In the genomic region with DNA sequence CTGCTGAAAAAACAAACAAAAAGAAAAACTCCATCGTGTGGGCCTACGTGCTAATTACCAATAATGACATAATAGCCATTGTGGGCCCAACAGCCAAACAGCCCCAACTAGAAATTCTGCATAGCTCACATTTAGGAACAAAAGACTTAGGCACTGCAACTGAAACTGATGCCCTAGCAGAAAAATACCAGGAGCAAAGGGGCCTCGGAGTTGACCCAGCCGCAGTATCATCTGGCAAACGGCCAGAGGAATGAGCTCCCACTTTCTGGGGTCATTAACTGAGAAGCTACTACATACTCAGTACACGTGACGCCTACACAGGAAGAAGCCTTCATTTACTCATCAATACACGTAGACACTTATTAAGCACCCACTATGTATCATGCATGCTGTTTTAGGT, we compare ENCODE assay signal across 27 mouse cellular contexts. TPM values are rescaled to one million over a fixed set of nuclear protein-coding genes. Genes with fewer than 3 reads are reported as not detected.
DNase-seq lines count a peak whose midpoint lies in the region; ATAC-seq lines count a peak whose summit lies in the region.
"Had no signal": no experiment of that assay in that cellular context is flagged by ENCODE, and none has a peak within 500 bp of the region (broad histone marks: within the 10 kb centered on the region; RNA-seq: fewer than 3 reads in every experiment).

No protein-coding gene starts in this region.

- H3K9ac ChIP-seq in liver, embryonic 11.5 days (ENCODE audit: low read depth, low read length) = no peak overlapping the region
- no peak overlapping the region for H3K9ac ChIP-seq in embryonic facial prominence, embryonic 15.5 days
- H3K9ac ChIP-seq in liver, embryonic 15.5 days = no peak overlapping the region
- H3K9ac ChIP-seq in hindbrain, embryonic 11.5 days (ENCODE audit: low read depth, low read length) = no peak overlapping the region
- H3K9ac ChIP-seq: embryonic facial prominence, embryonic 12.5 days; forebrain, postnatal 0 days; hindbrain, embryonic 14.5 days; midbrain, embryonic 15.5 days had no signal

- no peaks in the 10 kb centered on the region for H3K9me3 ChIP-seq in erythroblast, embryonic 14.5 days (ENCODE audit: control insufficient read depth, low read length)
- no peaks in the 10 kb centered on the region for H3K9me3 ChIP-seq in liver, embryonic 11.5 days (ENCODE audit: control insufficient read depth, low read length)
- no peaks in the 10 kb centered on the region for H3K9me3 ChIP-seq in embryonic facial prominence, embryonic 15.5 days (replicated peaks)
- H3K9me3 ChIP-seq in liver, embryonic 15.5 days (replicated peaks) = no peaks in the 10 kb centered on the region
- no peaks in the 10 kb centered on the region for H3K9me3 ChIP-seq in hindbrain, embryonic 11.5 days (ENCODE audit: control insufficient read depth, low read length)
- H3K9me3 ChIP-seq: embryonic facial prominence, embryonic 12.5 days; forebrain, embryonic 10.5 days; midbrain, embryonic 15.5 days had no signal

- 86% methylated on average over 8 of the region's 8 CpGs for WGBS in liver, embryonic 11.5 days
- 51% methylated on average over 8 of the region's 8 CpGs for WGBS in embryonic facial prominence, embryonic 15.5 days
- 87% methylated on average over 8 of the region's 8 CpGs for whole genome bisulfite sequencing in liver, embryonic 15.5 days (ENCODE audit: insufficient replicate concordance)
- 79% methylated on average over 8 of the region's 8 CpGs for WGBS in hindbrain, embryonic 11.5 days

- no peak overlapping the region for H3K4me2 ChIP-seq in liver, embryonic 11.5 days
- H3K4me2 ChIP-seq in embryonic facial prominence, embryonic 15.5 days (replicated peaks) = no peak overlapping the region
- H3K4me2 ChIP-seq in liver, embryonic 15.5 days = peak overlapping the region; percentile 60
- no peak overlapping the region for H3K4me2 ChIP-seq in hindbrain, embryonic 11.5 days (replicated peaks; ENCODE audit: low read depth, low read length)
- H3K4me2 ChIP-seq: embryonic facial prominence, embryonic 12.5 days; hindbrain, embryonic 14.5 days; midbrain, embryonic 15.5 days had no signal

- ATAC-seq in erythroblast, adult 5-6 weeks (replicated peaks; ENCODE audit: low FRiP score, poor library complexity, severe bottlenecking) = no peak
- no peak for ATAC-seq in liver, embryonic 11.5 days (replicated peaks; ENCODE audit: low FRiP score)
- no peak for ATAC-seq in embryonic facial prominence, embryonic 15.5 days (ENCODE audit: insufficient number of reproducible peaks, low FRiP score, low TSS enrichment, low read depth)
- ATAC-seq in liver, embryonic 15.5 days (ENCODE audit: insufficient read depth) = no peak
- ATAC-seq in hindbrain, embryonic 11.5 days (ENCODE audit: low FRiP score) = no peak
- ATAC-seq: CD4-positive, CD25-positive, alpha-beta regulatory T cell, adult 4 months; forebrain, postnatal 0 days; lung, postnatal 0 days; midbrain, embryonic 15.5 days had no signal

- peaks cover 98% of the 10 kb centered on the region for H3K4me1 ChIP-seq in erythroblast, embryonic 14.5 days (ENCODE audit: control insufficient read depth)
- peaks cover 73% of the 10 kb centered on the region for H3K4me1 ChIP-seq in liver, embryonic 11.5 days (replicated peaks; ENCODE audit: control insufficient read depth, insufficient read depth, low read length)
- H3K4me1 ChIP-seq in embryonic facial prominence, embryonic 15.5 days = peaks cover 12% of the 10 kb centered on the region
- H3K4me1 ChIP-seq in liver, embryonic 15.5 days (replicated peaks) = peaks cover 99% of the 10 kb centered on the region
- H3K4me1 ChIP-seq in hindbrain, embryonic 11.5 days (replicated peaks; ENCODE audit: control insufficient read depth, insufficient read depth, low read length) = no peaks in the 10 kb centered on the region

- H3K36me3 ChIP-seq in erythroblast, embryonic 14.5 days (ENCODE audit: control insufficient read depth) = peaks cover 98% of the 10 kb centered on the region
- H3K36me3 ChIP-seq in liver, embryonic 11.5 days (ENCODE audit: control insufficient read depth, insufficient read depth, low read length) = peaks cover 5% of the 10 kb centered on the region
- no peaks in the 10 kb centered on the region for H3K36me3 ChIP-seq in embryonic facial prominence, embryonic 15.5 days
- H3K36me3 ChIP-seq in liver, embryonic 15.5 days (replicated peaks) = peaks cover 79% of the 10 kb centered on the region
- H3K36me3 ChIP-seq in hindbrain, embryonic 11.5 days (ENCODE audit: control insufficient read depth, insufficient read depth, low read length) = no peaks in the 10 kb centered on the region
- H3K36me3 ChIP-seq: embryonic facial prominence, embryonic 12.5 days; forebrain, embryonic 10.5 days; midbrain, embryonic 15.5 days had no signal

- H3K27me3 ChIP-seq in erythroblast, embryonic 14.5 days (ENCODE audit: control insufficient read depth) = no peaks in the 10 kb centered on the region
- no peaks in the 10 kb centered on the region for H3K27me3 ChIP-seq in liver, embryonic 11.5 days (replicated peaks; ENCODE audit: control insufficient read depth, insufficient read depth, low read length)
- no peaks in the 10 kb centered on the region for H3K27me3 ChIP-seq in embryonic facial prominence, embryonic 15.5 days
- H3K27me3 ChIP-seq in liver, embryonic 15.5 days = no peaks in the 10 kb centered on the region
- H3K27me3 ChIP-seq in hindbrain, embryonic 11.5 days (ENCODE audit: control insufficient read depth, insufficient read depth, low read length) = no peaks in the 10 kb centered on the region
- H3K27me3 ChIP-seq: embryonic facial prominence, embryonic 12.5 days; midbrain, embryonic 15.5 days; Patski had no signal

- peak overlapping the region; percentile 45 for H3K4me3 ChIP-seq in erythroblast, embryonic 14.5 days (replicated peaks)
- H3K4me3 ChIP-seq in liver, embryonic 11.5 days (ENCODE audit: low read depth, low read length) = no peak overlapping the region
- no peak overlapping the region for H3K4me3 ChIP-seq in embryonic facial prominence, embryonic 15.5 days (replicated peaks)
- H3K4me3 ChIP-seq in liver, embryonic 15.5 days (replicated peaks) = no peak overlapping the region
- no peak overlapping the region for H3K4me3 ChIP-seq in hindbrain, embryonic 11.5 days (ENCODE audit: low read depth, low read length)
- H3K4me3 ChIP-seq: embryonic facial prominence, embryonic 12.5 days; forebrain, embryonic 10.5 days; layer of hippocampus, adult 2 months; midbrain, embryonic 15.5 days; myocyte had no signal

- DNase-seq in liver, embryonic 11.5 days (ENCODE audit: low spot score) = no peak
- DNase-seq in liver = no peak
- no peak for DNase-seq in hindbrain, embryonic 11.5 days (ENCODE audit: low spot score)
- DNase-seq: adrenal gland, adult 8-10 months; cerebellum, adult 9-10 months; forebrain, postnatal 0 days; heart, postnatal 14 days; layer of hippocampus, postnatal 36 days; right cerebral cortex, postnatal 14 days; spleen, adult 18-20 months had no signal

- 0 out of 2 replicates have a peak overlapping the region, but pooled peaks have one; percentile 41 for H3K27ac ChIP-seq in liver, embryonic 11.5 days (ENCODE audit: low read depth, low read length)
- H3K27ac ChIP-seq in embryonic facial prominence, embryonic 15.5 days (replicated peaks) = peak overlapping the region; percentile 1; the same call in 1 of the 2 replicates
- peak overlapping the region; percentile 99 for H3K27ac ChIP-seq in liver, embryonic 15.5 days (replicated peaks)
- no peak overlapping the region for H3K27ac ChIP-seq in hindbrain, embryonic 11.5 days (ENCODE audit: low read depth, low read length)
- H3K27ac ChIP-seq: embryonic facial prominence, embryonic 12.5 days; forebrain, embryonic 10.5 days; hindbrain, embryonic 14.5 days; layer of hippocampus, adult 2 months; midbrain, embryonic 15.5 days had no signal

RNA-seq across cellular contexts. Expression of a gene that starts 12.2 kb away (rescaled TPM):
- polyA plus RNA-seq in erythroblast, embryonic 14.5 days (2012) = 0.05 and 0.06 TPM in 2 replicates
- 2.7 TPM in 1 of 2 replicates, not detected in the other for total RNA-seq in erythroblast, adult 5-6 weeks (2015; ENCODE audit: low replicate concordance)
- total RNA-seq in erythroblast, adult 5-6 weeks (2017; ENCODE audit: low replicate concordance) = 3.7 and 3.9 TPM in 2 replicates
- 0.10 and 0.11 TPM in 2 replicates for polyA plus RNA-seq in liver, embryonic 11.5 days (2014; fragmentation: Nextera tagmentation; extraction: Ambion mirVana)
- polyA plus RNA-seq in embryonic facial prominence, embryonic 15.5 days (2015; fragmentation: Nextera tagmentation; extraction: Ambion mirVana) = 0.09 and 0.13 TPM in 2 replicates
- 0.43 and 0.46 TPM in 2 replicates for polyA plus RNA-seq in liver, embryonic 15.5 days (2015; fragmentation: Nextera tagmentation; extraction: Ambion mirVana)
- 0.06 and 0.08 TPM in 2 replicates for polyA plus RNA-seq in hindbrain, embryonic 11.5 days (2014; fragmentation: Nextera tagmentation; extraction: Ambion mirVana)
- total RNA-seq: ES-E14; layer of hippocampus, adult 2 months; layer of hippocampus, postnatal 36 days; left cerebral cortex, postnatal 14 days had no signal
- polyA plus RNA-seq: CD4-positive, CD25-positive, alpha-beta regulatory T cell, adult 4 months; embryonic facial prominence, embryonic 12.5 days; forebrain, embryonic 10.5 days; forebrain, postnatal 0 days; hindbrain, embryonic 14.5 days; intestine, embryonic 14.5 days; midbrain, embryonic 15.5 days; neural tube, embryonic 14.5 days had no signal

RNA-seq across cellular contexts. Expression of a gene that starts 12.8 kb away (rescaled TPM):
- polyA plus RNA-seq in erythroblast, embryonic 14.5 days (2012) = 120 and 121 TPM in 2 replicates
- total RNA-seq in erythroblast, adult 5-6 weeks (2015; ENCODE audit: low replicate concordance) = 1,733 and 1,940 TPM in 2 replicates
- 3,282 and 3,570 TPM in 2 replicates for total RNA-seq in erythroblast, adult 5-6 weeks (2017; ENCODE audit: low replicate concordance)
- 108 and 116 TPM in 2 replicates for polyA plus RNA-seq in liver, embryonic 11.5 days (2014; fragmentation: Nextera tagmentation; extraction: Ambion mirVana)
- polyA plus RNA-seq in embryonic facial prominence, embryonic 15.5 days (2015; fragmentation: Nextera tagmentation; extraction: Ambion mirVana) = 58.0 and 58.2 TPM in 2 replicates
- 181 and 204 TPM in 2 replicates for polyA plus RNA-seq in liver, embryonic 15.5 days (2015; fragmentation: Nextera tagmentation; extraction: Ambion mirVana)
- 208 and 223 TPM in 2 replicates for polyA plus RNA-seq in hindbrain, embryonic 11.5 days (2014; fragmentation: Nextera tagmentation; extraction: Ambion mirVana)
